Mouse (Mus musculus): Measurements from ENCODE around the gene Zscan4-ps3. TPM values are rescaled to one million over a fixed set of nuclear protein-coding genes. Genes with fewer than 3 reads are reported as not detected.
"Not testable (repeated sequence)": the region's sequence is repeated elsewhere in the genome, so short reads cannot be mapped to it uniquely, and the experiment has no call there.

The Zscan4-ps3 gene
- polyA plus RNA-seq (2012; rRNA removed) = not detected in 2 replicates

DNA sequence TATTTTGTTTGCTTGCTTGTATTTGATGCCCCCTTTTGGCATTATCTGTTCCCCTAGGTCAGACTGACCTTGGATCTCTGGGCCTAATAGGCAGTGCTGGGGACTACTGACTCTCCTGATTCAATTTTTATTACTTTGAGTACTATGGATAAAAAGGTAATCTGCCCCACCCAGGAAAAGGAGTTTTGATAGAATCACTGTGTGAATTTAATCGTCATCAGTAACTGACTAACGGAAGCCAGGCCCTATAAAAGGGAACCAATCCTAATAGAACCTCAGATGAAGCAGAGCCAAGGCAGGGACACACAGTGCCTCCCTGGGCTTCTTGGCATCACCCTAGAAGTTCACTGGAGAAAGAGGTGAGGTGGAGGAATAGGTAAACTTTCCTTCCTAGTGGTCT is at the start of gene Zscan4-ps3:
Gene Zscan4-ps3, plus strand, starts transcription at position 301 of the 400 bp plus-strand sequence.
- H3K4me1 ChIP-seq (ENCODE audit: control insufficient read depth, insufficient read depth, low read length); H3K27ac ChIP-seq (ENCODE audit: insufficient read depth, low read length); H3K4me3 ChIP-seq (ENCODE audit: insufficient read depth, low read length): not testable (repeated sequence)

DNA sequence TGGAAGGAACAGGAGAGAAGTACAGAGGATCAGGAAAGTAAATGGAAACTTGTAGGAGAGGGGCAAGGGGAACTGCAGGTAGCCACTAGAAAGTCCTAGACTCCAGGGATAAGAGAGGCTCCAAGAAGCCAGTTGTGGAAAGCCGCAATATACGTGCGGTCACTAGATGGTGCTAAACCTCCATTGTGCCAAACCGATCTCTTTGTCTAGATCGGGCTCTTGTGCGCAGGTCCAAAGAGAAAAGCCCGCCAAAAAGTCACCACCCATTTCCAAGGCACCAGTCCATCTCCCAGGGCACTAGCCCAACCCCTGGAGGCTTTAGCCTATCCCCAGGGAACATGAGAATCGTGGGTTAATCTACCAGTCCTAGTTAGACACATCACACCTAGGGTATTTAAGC is 8.0 kb downstream of the Zscan4-ps3 start:
- not testable (repeated sequence) for H3K27ac ChIP-seq (ENCODE audit: insufficient read depth, low read length); H3K4me3 ChIP-seq (ENCODE audit: insufficient read depth, low read length); H3K4me1 ChIP-seq (ENCODE audit: control insufficient read depth, insufficient read depth, low read length)

Other genes starting within 250 kb of the Zscan4-ps3 start
- not detected in 2 replicates for gene Zscan4f, start 211.4 kb upstream of the Zscan4-ps3 start, polyA plus RNA-seq (2012; rRNA removed)
- not detected in 2 replicates for gene Zscan4-ps2, start 95.0 kb upstream of the Zscan4-ps3 start, polyA plus RNA-seq (2012; rRNA removed)
- not detected in 2 replicates for gene Vmn1r72, start 70.8 kb downstream of the Zscan4-ps3 start, polyA plus RNA-seq (2012; rRNA removed)
- gene Vmn1r73, start 121.0 kb downstream of the Zscan4-ps3 start, polyA plus RNA-seq (2012; rRNA removed) = not detected in 2 replicates
- not detected in 2 replicates for gene Vmn1r74, start 224.7 kb downstream of the Zscan4-ps3 start, polyA plus RNA-seq (2012; rRNA removed)